Mouse (Mus musculus): ENCODE results near the gene Enc1.

Enc1 gene

GRCm38 (mm10) chr13:97240965-97241786 is at the start of gene Enc1:
Gene Enc1 (plus strand): TSS chr13:97241105.
- POLR2A ChIA-PET = interaction anchor here (0.5 to 17.0 kb wide), 127 partner anchors 8 to 791 kb away, joined by 3 to 340 read pairs (median 5); no protein-coding TSS in a partner anchor
- CTCF ChIA-PET = interaction anchor here in 3 of 4 experiments (0.6 to 2.4 kb wide), 39 partner anchors 9 to 790 kb away, joined by 3 to 28 read pairs (median 4); no protein-coding TSS in a partner anchor

- CTCF ChIA-PET = no interaction called here
- POLR2A ChIA-PET = interaction anchor here (0.7 to 19.2 kb wide), 14 partner anchors 8 to 125 kb away, joined by 3 to 247 read pairs (median 6); partner anchors contain the start of genes Enc1 (in 1 of the 4), Fam169a (in 1 of the 4), Gfm2 (in 1 of the 4) and Nsa2 (in 1 of the 4)
These were observed 48.3 kb upstream of the Enc1 start for GRCm38 (mm10) chr13:97192649-97193048.

- POLR2A ChIA-PET = interaction anchor here (0.6 to 19.2 kb wide), 19 partner anchors 8 to 1594 kb away, joined by 3 to 247 read pairs (median 5); partner anchors contain the start of genes Enc1 (in 1 of the 4), Fam169a (in 1 of the 4), Gfm2 (in 1 of the 4) and Nsa2 (in 1 of the 4)
- CTCF ChIA-PET = interaction anchor here in 1 of 4 experiments (0.6 kb wide), 2 partner anchors 34 to 118 kb away, joined by 3 to 11 read pairs; no protein-coding TSS in a partner anchor
These were observed 47.5 kb upstream of the Enc1 start for GRCm38 (mm10) chr13:97193420-97193819.

GRCm38 (mm10) chr13:97196186-97196924 is 44.5 kb upstream of the Enc1 start:
- CTCF ChIA-PET = interaction anchor here in 2 of 4 experiments (0.6 to 1.3 kb wide), 3 partner anchors 10 to 53 kb away, joined by 3 read pairs; no protein-coding TSS in a partner anchor

GRCm38 (mm10) chr13:97196925-97197218 is 44.0 kb upstream of the Enc1 start:
- ChIA-PET POLR2A (interaction anchor here in 2 of 4 experiments (0.9 to 19.2 kb wide), 25 partner anchors 8 to 239 kb away, joined by 3 to 247 read pairs (median 4); partner anchors contain the start of genes Gfm2 (in 2 of the 2), Nsa2 (in 2 of the 2), Enc1 (in 1 of the 2) and Fam169a (in 1 of the 2)), CTCF (interaction anchor here in 2 of 4 experiments (0.6 to 1.3 kb wide), 2 partner anchors 9 to 54 kb away, joined by 3 read pairs; no protein-coding TSS in a partner anchor)

More at GRCm38 (mm10) chr13:97196186-97196924, 44.5 kb upstream of the Enc1 start:
- POLR2A ChIA-PET = interaction anchor here (0.6 to 19.2 kb wide), 32 partner anchors 9 to 286 kb away, joined by 3 to 247 read pairs (median 4); partner anchors contain the start of genes Gfm2 (in 2 of the 4), Nsa2 (in 2 of the 4), Enc1 (in 1 of the 4) and Fam169a (in 1 of the 4)

GRCm38 (mm10) chr13:97197932-97198562 is 42.9 kb upstream of the Enc1 start, which contains the start of gene Hexb:
Gene Hexb (minus strand): TSS chr13:97198357.
- CTCF ChIA-PET = interaction anchor here in 2 of 4 experiments (0.6 to 1.0 kb wide), 3 partner anchors 10 to 1101 kb away, joined by 3 read pairs; no protein-coding TSS in a partner anchor
- POLR2A ChIA-PET = interaction anchor here in 3 of 4 experiments (0.5 to 19.2 kb wide), 41 partner anchors 8 to 623 kb away, joined by 3 to 247 read pairs (median 4); partner anchors contain the start of genes Fam169a (in 2 of the 3), Gfm2 (in 2 of the 3) and Nsa2 (in 2 of the 3)

GRCm38 (mm10) chr13:97199123-97199522 is 41.8 kb upstream of the Enc1 start:
- ChIA-PET POLR2A (interaction anchor here in 3 of 4 experiments (0.8 to 19.2 kb wide), 19 partner anchors 9 to 641 kb away, joined by 3 to 247 read pairs (median 4); partner anchors contain the start of genes Gfm2 (in 3 of the 3) and Nsa2 (in 3 of the 3)), CTCF (no interaction called here)

- ChIA-PET CTCF (no interaction called here), POLR2A (interaction anchor here in 2 of 4 experiments (0.5 to 19.2 kb wide), 15 partner anchors 10 to 620 kb away, joined by 3 to 247 read pairs (median 3); partner anchors contain the start of genes Gfm2 (in 1 of the 2) and Nsa2 (in 1 of the 2))
These were observed 39.8 kb upstream of the Enc1 start for GRCm38 (mm10) chr13:97201076-97201475.

- ChIA-PET POLR2A (interaction anchor here in 2 of 4 experiments (1.0 to 19.2 kb wide), 12 partner anchors 7 to 619 kb away, joined by 3 to 247 read pairs (median 6); partner anchors contain the start of genes Gfm2 (in 1 of the 2) and Nsa2 (in 1 of the 2)), CTCF (no interaction called here)
These were observed 39.0 kb upstream of the Enc1 start for GRCm38 (mm10) chr13:97201896-97202295.

GRCm38 (mm10) chr13:97205052-97205701 is 35.7 kb upstream of the Enc1 start:
- CTCF ChIA-PET = interaction anchor here in 3 of 4 experiments (0.6 to 1.4 kb wide), 6 partner anchors 11 to 734 kb away, joined by 3 to 6 read pairs (median 3); no protein-coding TSS in a partner anchor
- POLR2A ChIA-PET = interaction anchor here in 3 of 4 experiments (0.8 to 19.2 kb wide), 26 partner anchors 9 to 280 kb away, joined by 3 to 191 read pairs (median 4); partner anchors contain the start of genes Gfm2 (in 3 of the 3), Nsa2 (in 3 of the 3) and Fam169a (in 1 of the 3)

GRCm38 (mm10) chr13:97206046-97206445 is 34.9 kb upstream of the Enc1 start:
- CTCF ChIA-PET = interaction anchor here in 3 of 4 experiments (0.6 to 1.4 kb wide), 8 partner anchors 9 to 732 kb away, joined by 3 to 6 read pairs (median 3); no protein-coding TSS in a partner anchor

GRCm38 (mm10) chr13:97207472-97208111 is 33.3 kb upstream of the Enc1 start:
- ChIA-PET CTCF (interaction anchor here in 2 of 4 experiments (0.5 to 1.5 kb wide), 4 partner anchors 9 to 923 kb away, joined by 3 to 4 read pairs (median 4); partner anchors contain the start of gene Hexb (in 1 of the 2)), POLR2A (interaction anchor here in 3 of 4 experiments (0.5 to 6.9 kb wide), 38 partner anchors 8 to 613 kb away, joined by 3 to 53 read pairs (median 4); partner anchors contain the start of genes Hexb (in 3 of the 3), Enc1 (in 2 of the 3), Gfm2 (in 2 of the 3) and Nsa2 (in 2 of the 3))

More at GRCm38 (mm10) chr13:97206046-97206445, 34.9 kb upstream of the Enc1 start:
- POLR2A ChIA-PET = interaction anchor here in 3 of 4 experiments (0.5 to 19.2 kb wide), 19 partner anchors 8 to 1642 kb away, joined by 3 to 191 read pairs (median 7); partner anchors contain the start of genes Gfm2 (in 1 of the 3), Hexb (in 1 of the 3) and Nsa2 (in 1 of the 3)

- ChIA-PET CTCF (interaction anchor here in 2 of 4 experiments (0.5 to 1.5 kb wide), 3 partner anchors 10 to 922 kb away, joined by 3 to 4 read pairs (median 4); partner anchors contain the start of gene Hexb (in 1 of the 2)), POLR2A (interaction anchor here in 3 of 4 experiments (0.6 to 6.9 kb wide), 31 partner anchors 7 to 612 kb away, joined by 3 to 53 read pairs (median 4); partner anchors contain the start of genes Hexb (in 3 of the 3), Enc1 (in 1 of the 3), Gfm2 (in 1 of the 3) and Nsa2 (in 1 of the 3))
These were observed 32.8 kb upstream of the Enc1 start for GRCm38 (mm10) chr13:97208112-97208478.

- ChIA-PET POLR2A (interaction anchor here in 2 of 4 experiments (0.6 to 6.9 kb wide), 19 partner anchors 9 to 682 kb away, joined by 3 to 53 read pairs (median 5); partner anchors contain the start of genes Gfm2 (in 1 of the 2), Hexb (in 1 of the 2) and Nsa2 (in 1 of the 2)), CTCF (interaction anchor here in 2 of 4 experiments (0.6 to 1.5 kb wide), 3 partner anchors 10 to 14 kb away, joined by 3 to 4 read pairs (median 3); partner anchors contain the start of gene Hexb (in 1 of the 2))
These were observed 32.4 kb upstream of the Enc1 start for GRCm38 (mm10) chr13:97208500-97209010.
